Mouse (Mus musculus) pancreas, adult 10 weeks (tissue): ENCODE results near the gene Zfp672. TPM values are rescaled to one million over a fixed set of nuclear protein-coding genes. Genes with fewer than 3 reads are reported as not detected.

ENCODE experiments used
- polyA plus RNA-seq: library from polyadenylated mRNA; stranded (reverse); fragments of 350-450 nt; fragmentation: Illumina TruSeq; extraction: RNeasy Lipid Tissue Mini Kit (QIAGEN cat#74804); gene quantifications from one replicate; pipeline ENCODE4 v1.2.3, GENCODE M21; 2015; ENCODE audit warnings: low read depth, low replicate concordance; ENCODE audit not compliant: insufficient read depth

Zfp672 gene
- polyA plus RNA-seq, result 11.3 TPM

GRCm38 (mm10) chr11:58330276-58331148, at the start of gene Zfp672, which contains the start of gene Sh3bp5l:
Zfp672 (minus strand) TSS chr11:58330339.
Sh3bp5l (plus strand) TSS chr11:58330724.

GRCm38 (mm10) chr11:58378763-58379278, 48.7 kb upstream of the Zfp672 start, which contains the start of gene Lypd8:
Lypd8 (plus strand) TSS chr11:58379043.

GRCm38 (mm10) chr11:58306860-58307308, 23.3 kb downstream of the Zfp672 start, which contains the start of gene Zfp692:
Zfp692 (plus strand) TSS chr11:58307069.

GRCm38 (mm10) chr11:58274572-58274971, 55.6 kb downstream of the Zfp672 start, which contains the start of gene 4930438A08Rik:
4930438A08Rik (plus strand) TSS chr11:58274799.

Other genes starting within 250 kb of the Zfp672 start
- gene Gm12248, start 237.2 kb downstream of the Zfp672 start, polyA plus RNA-seq, result not detected
- 18.3 TPM for gene Cnot8, start 226.2 kb downstream of the Zfp672 start, polyA plus RNA-seq
- 1.6 TPM for gene Gemin5, start 161.8 kb downstream of the Zfp672 start, polyA plus RNA-seq
- gene Mrpl22, start 158.7 kb downstream of the Zfp672 start, polyA plus RNA-seq, result 8.8 TPM
- gene Igtp, start 130.8 kb downstream of the Zfp672 start, polyA plus RNA-seq, result 8.3 TPM
- gene Irgm2, start 130.7 kb downstream of the Zfp672 start, polyA plus RNA-seq, result 6.7 TPM
- gene 4930438A08Rik, start 55.5 kb downstream of the Zfp672 start, polyA plus RNA-seq, result not detected
- 19.3 TPM for gene Zfp692, start 23.3 kb downstream of the Zfp672 start, polyA plus RNA-seq
- 5.0 TPM for gene Sh3bp5l, start 385 bp upstream of the Zfp672 start, polyA plus RNA-seq
- not detected for gene Lypd8, start 48.7 kb upstream of the Zfp672 start, polyA plus RNA-seq
- not detected for gene 1810065E05Rik, start 90.8 kb upstream of the Zfp672 start, polyA plus RNA-seq
- gene Gm12253, start 102.2 kb upstream of the Zfp672 start, polyA plus RNA-seq, result not detected
- gene Lypd9, start 122.6 kb upstream of the Zfp672 start, polyA plus RNA-seq, result not detected
- not detected for gene Olfr30, start 131.9 kb upstream of the Zfp672 start, polyA plus RNA-seq
- gene Olfr332, start 162.2 kb upstream of the Zfp672 start, polyA plus RNA-seq, result not detected
- gene Olfr331, start 172.2 kb upstream of the Zfp672 start, polyA plus RNA-seq, result not detected
- gene Olfr330, start 204.5 kb upstream of the Zfp672 start, polyA plus RNA-seq, result not detected
- gene Olfr329-ps, start 216.1 kb upstream of the Zfp672 start, polyA plus RNA-seq, result not detected
- gene Olfr328, start 225.3 kb upstream of the Zfp672 start, polyA plus RNA-seq, result not detected
- not detected for gene Olfr224, start 240.2 kb upstream of the Zfp672 start, polyA plus RNA-seq
- not detected for gene Olfr325, start 247.4 kb upstream of the Zfp672 start, polyA plus RNA-seq